Mouse (Mus musculus) right cerebral cortex, postnatal 10 days (tissue): ENCODE data around the gene Prcd.
A peak's percentile ranks its signal among the peaks of the same experiment; 100 is the strongest.
"Not testable (repeated sequence)": the region's sequence is repeated elsewhere in the genome, so short reads cannot be mapped to it uniquely, and the experiment has no call there.

Source experiments
- DNase-seq, 2 experiments: peaks; one replicate each; pipeline ENCODE4 v3.0.0; 2021; ENCODE audit warnings: low spot score in 2 of 2

Gene Prcd

DNA sequence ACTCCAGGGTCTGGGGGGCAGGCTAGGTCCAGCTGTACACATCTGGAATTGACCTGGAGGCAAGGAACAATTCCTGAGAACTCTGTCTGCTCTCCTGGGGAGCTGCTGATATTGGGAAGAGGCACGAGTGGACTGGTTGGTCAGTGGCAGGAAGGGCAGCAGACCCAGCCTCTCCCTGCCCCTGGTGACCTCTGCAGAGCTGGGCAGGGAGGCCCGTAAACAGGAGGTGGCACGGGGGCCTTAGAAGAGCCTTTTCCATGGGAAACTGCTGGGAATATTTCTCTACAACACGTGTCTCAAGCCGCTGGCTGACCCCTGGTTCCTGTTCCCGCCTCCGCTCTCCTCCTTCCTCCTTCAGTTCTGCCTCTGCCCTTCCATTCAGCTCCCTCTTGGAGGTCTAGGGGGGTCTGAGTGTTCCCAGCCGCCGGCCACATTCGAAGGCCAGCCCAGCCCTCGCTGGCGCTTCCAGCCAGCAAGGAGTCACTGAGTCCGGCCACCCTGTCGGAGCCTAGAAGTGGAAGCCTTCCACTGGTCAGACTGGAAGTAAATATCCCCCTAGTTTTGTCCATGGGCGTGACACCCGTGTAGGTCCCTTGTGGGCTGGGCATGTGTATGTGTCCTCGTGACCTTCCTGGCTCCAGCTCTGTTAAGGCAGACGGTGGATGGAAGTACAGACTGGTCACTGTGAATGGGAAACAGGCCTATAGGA lies 5.0 kb upstream of the Prcd start:
- DNase-seq, result no peak

DNA sequence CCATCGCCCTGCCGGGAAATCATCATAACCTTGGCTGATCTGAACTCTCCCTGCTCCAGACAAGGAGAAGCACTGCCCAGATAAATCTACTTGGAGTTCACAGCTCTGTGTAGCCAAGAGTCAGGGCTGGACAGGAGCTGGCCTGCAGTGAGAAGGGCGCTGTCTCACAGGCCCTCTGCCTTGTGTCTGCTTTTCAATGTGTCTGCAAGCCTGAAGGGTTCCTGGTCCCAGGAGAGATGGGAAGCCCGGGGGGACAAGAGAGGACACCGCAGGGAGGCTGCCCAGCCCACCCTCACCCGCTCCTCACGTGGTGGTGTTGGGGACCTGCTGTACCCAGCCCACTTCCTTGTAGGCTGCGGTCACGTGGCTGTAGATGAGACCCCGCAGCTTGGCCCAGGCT lies 4.4 kb upstream of the Prcd start:
- DNase-seq, result no peak

DNA sequence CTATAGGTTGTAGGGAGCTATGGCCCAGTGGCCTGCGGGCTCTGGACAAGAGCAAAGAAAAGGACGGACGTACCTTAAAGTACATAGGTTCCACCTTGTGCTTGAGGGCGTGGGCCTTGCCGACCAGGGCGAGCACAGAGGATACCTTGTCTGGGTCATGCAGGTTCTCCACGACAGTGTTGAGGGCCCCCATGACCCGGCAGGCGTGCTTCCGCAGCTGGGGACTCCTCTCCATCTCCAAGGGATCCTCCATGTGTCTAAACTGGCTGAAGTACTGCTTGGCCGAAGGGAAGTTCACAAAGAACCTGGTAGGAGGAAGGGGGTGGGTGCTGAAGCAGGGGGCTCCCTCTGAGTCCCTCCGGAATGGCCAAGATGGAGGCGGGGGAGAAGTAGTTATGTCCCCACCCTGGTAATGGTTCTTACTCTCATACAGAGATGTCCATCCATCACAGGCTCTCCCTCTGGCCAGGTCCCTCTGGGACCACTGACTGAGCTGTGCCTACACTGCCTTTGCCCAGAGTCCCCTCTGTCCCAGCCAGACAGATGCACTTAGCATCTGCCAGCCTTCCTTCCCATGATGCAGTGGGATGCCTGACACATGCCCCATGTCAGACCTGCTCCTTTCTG lies 3.5 kb upstream of the Prcd start:
- peak in 1 of 2 experiments; percentile 18 for DNase-seq

DNA sequence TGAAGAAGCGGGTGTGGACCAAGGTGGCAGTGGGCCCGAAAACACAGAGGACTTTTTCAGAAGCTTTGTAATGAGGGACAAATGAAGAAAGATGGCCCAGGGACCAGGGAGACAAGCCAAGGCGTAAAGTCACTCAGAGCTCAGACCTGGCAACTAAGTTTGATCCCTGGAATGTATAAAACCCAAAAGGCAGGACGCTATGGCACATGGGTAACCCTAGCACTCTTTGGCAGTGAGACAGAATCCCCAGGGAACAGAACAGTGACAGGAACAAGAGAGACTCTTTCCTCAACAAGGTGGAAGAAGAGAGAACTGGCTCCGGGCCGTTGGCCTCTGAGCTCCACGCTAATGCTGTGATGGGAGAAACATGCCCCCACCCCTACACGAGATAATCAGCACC lies 2.5 kb upstream of the Prcd start:
- no peak for DNase-seq

DNA sequence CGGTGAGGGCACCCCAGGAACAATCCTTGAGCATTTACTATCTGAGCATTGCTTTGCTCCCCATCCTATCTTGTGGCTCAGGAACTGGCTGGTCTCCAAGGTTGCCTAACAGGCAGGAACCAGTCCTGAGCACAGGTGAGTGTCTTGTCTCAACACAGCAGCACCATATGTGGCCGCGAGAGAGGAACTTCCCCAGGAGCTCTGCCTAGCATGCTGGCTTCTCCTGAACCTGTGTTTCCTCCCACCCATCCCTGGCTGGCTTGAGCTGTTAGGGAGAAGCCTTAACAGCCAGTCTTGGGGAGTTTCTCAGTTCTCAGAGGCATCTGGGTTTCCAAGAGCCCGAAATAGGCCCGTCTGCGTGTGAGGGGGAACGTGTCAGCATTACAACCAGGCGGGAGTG lies 2.0 kb upstream of the Prcd start:
- peak; percentile 63 to 74 for DNase-seq

DNA sequence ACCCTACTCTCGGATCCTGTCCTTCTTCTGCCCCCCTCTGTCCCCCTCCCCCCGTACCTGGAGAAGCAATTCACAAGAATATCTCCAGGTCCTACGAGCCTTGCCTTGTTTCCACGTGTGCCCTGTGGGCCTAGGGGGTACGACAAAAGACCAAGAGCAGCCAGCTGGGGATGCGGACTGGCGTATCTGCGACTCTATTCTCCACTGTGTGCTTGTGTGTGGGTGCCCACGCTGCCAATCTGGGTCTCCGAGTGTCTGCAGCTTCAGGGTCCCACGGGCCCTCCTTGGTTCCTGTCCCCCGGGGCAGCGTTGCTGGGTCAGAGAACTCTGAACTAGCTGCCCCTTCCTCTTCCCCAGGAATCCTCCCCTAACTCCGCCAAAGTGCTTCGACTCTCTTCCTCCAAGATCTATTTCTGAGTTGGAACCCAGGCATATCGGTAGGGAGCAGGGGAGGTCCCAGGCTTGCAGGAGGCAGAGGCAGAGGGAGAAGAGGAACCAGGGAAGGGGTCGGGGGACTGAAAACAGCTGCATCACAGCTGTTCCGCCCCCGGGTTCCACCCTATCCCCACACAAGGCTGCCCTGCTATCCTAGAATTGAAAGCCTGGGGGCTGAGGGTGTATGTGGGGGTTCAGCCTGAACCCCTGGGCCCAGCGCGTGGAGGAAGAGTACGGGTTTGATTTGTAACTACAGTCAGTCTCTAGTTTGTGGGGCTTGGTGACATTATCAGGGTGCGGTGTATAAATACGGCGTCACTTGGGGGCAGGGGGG lies 820 bp upstream of the Prcd start:
- DNase-seq, result no peak

DNA sequence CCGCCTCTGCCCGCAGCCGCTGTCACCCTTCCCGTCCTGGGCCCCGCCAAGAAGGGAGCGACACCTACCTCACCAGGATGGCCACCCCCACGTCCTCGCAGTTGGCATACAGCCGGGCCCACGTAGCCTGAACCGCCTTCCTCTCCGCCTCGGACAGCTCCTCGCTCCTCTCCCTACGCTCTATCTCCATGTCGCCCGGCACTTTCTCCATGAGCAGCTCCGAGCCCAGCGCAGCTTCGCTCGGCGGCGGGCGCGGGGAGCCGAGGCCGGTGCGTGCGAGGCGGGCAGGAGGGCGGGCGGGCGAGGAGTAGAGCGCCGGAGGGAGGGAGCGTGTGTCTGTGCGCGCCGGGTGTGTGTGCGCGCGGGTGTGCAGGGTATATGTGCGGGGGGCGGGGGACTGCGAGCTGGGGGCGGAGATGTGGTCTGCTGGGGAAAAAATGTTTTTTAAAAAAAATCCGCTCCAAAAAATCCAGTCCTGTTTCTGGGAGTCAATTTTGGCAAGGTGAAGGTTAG lies 431 bp downstream of the Prcd start:
- DNase-seq, result peak; percentile 65 to 73

DNA sequence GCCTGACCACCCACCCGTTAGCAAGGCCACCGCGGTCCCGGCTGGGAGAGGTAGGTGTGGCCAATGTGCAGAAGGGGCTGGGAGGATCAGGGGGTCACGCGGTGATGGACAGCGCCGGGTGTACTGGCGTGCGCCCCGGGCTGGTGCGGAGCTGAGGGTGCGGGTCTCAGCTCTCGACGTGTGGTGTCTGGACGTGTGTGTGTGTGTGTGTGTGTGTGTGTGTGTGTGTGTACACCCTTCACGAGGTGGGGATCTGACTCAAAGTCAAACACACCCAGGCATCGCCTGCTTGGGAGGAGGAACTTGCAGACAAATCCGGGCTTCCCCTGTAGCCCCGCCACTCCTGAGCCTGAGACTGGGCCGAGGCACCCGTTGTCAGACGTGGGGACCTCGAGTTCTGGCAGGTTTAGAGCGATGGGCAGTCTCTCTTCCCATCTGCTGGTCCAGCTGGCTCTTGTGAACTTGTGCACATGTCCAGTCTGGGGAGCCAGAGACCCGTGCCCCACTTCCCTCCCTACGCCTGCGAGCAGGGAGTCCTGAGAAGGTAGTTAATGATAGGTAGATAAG lies 1.0 kb downstream of the Prcd start, which contains the start of gene Cygb:
Gene Cygb (minus strand): TSS at position 59 of the 567 bp plus-strand sequence.
- DNase-seq, result no peak

DNA sequence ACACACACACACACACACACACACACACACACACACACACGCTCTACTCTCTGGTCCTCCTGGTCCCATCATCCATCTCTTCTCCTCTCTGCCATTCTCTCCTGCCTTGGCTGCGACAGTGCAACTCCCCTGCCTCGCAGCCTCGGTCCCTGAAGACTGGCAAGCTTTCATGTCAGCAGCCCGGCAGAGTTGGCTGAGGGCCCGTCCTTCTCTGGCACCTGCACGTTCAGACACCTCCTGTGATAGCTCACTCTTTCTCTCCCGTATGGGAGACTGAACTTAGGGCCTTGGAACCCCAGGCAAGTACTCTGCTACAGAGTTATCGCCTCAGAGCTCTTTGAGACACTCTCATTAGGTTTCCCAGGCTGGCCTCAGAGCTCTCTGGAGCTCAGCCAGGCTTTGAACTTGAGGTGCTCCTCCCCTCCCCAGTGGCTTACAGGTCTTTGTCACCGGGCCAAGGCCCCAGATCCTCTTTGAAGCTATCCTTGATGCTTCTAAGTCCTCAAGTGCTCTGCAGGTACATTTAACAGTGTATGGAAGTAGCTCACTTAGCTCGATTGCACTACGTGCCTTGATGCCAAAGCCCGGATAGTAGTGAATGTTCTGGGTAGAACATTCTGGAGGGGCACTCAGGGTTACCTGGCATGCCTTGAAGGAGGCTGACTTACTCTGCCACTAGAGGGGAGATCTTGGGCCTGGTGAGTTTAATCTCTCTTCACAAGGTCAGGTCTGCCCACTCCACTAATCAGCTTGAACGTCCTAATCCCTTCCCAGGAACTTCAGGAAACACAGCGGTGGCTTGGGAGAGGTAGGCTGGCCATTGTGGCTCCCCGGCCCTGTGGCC lies 3.2 kb downstream of the Prcd start:
- peak in 1 of 2 experiments; percentile 34 for DNase-seq

DNA sequence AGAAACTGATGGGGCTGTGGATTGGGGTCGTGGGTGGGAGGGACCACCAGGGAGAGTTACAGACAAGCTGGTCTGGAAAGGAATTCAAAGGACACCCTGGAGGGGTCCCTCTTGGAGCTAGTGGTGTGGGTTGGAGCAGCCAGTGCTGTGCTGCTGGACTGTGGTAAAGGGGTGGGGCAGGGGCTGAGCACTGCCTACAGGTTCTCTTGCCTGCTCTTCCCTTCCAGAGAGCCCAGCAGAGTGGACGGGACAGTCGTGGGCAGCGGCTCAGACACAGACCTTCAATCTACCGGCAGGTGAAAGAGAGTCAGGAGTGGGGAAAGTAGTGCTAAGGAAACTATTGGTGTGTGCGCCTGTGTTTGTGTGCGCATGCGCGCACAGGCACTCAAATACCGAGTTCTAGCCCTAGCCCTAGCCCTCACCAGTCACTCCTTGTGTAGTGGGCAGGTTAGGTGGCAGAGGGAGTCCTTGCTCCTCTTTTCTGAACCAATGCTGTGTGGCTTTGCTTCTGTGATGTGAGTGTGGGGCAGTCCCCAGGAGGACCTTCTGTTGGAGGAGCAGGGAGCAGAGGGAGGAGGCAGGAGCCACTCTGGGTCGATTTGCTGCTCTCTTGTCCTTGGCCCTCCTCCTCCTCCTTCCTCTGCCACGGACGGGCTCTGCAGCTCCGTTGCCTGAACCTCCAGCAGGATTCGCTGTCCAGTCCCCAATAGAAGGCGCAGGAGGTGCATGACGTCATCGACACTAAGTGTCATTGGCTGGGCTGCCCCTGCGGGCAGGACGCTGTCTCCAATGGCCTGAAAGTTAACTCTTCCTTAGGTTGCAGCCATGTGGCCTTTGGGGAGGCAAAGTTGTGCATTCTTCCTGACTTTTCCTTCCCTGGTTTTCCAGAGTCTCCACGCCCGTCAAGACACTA lies 4.2 kb downstream of the Prcd start:
- peak; percentile 96 for DNase-seq

DNA sequence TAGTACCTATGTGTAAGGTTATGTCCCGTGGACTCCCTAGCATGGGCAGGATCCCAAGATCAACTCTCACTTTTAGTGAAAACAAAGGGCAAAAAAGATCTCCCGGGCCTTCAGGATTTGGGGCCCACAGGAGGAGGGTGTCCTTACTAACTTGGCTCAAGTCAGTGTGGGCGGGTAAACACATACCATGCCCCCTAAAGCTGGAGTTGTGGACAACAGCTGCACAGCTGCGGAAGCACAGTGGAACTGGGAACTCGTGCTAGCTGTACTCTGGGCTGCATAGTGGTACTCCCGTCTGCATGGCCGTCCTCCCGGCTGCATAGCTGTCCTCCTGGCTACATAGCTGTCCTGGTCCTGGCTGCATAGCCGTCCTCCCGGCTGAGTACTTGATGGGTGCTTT lies 4.9 kb downstream of the Prcd start:
- DNase-seq, result peak in 1 of 2 experiments; percentile 31

DNA sequence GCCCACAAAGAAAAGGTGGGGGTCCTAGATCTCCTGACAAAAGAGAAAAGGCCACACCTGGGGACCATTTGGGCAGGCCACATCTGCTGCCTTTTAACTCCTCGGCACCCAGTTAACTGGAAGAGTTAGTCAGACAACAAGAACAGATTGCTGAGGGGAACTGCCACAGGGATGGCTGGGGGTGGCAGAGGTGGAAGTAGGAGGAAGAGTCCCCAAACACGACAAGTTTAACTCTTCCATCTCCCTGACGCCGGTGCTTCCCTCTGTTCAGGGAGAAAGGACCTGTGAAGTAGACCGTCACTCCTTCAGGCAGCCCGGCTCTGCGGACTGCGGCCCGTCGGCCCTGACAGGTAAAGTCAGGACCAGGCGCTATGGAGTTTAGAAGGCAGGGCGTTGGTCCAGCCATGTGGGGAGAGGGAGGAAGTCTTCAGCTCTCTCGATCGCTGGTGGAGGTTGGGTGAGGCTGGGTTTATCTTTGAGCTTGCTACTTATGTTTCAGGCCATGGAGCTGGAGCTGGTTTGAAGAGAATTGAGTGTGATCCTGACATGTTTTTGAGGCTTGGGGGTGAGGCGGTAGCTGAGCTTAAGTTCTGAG lies 5.8 kb downstream of the Prcd start:
- peak in 1 of 2 experiments; percentile 30 for DNase-seq

DNA sequence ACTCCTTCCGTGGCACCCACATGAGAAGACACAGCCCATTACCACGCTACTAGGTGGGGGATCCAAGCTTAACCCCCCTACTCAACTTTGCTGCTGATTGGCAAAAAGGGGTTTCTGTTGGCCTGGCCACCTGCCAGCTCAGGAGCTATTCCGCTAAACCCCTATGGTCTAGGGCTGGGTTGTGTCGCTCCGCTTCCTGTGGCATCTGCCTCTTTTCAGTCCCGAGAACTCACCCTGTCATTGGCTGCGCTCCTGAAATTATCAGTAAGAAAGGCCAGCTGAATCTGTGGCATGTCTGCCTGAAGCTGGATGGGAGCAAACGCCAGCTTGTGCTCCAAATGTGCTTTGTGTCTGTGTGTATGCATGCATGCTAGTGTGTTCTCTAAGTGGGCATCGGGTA lies 6.8 kb downstream of the Prcd start:
- peak in 1 of 2 experiments; percentile 49 for DNase-seq

DNA sequence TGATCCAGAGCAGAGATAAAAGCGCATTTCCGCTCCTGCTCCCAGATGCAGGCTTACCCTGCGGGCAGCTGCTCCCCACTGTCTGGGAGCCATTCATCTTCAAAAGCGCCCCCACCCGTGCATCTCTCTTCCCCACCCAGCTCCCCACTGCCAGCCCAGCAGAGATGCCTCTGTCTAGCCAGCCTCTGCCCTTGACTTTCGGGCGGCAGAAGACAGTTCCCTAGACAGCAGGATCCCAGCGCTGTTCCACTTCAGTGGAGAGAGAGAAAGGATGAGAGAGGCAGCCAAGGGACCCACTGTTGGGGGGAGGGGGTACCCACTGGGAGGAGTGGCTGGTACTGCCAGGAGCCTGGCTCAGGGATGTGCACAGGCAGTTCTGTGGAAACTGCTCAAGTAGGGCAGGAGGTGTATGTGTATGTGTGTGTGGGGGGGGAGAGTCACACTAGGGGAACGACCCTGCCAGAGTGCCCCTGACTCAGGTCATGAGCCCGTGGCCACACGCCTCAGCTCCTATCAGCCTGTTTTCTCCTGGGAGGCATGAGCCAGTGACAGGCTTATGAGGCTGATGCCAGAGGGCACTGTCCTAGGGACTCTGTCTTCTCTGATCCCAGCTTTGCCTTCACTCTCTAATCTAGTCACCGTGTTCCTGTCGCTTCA lies 8.1 kb downstream of the Prcd start:
- peak; percentile 77 to 80 for DNase-seq

DNA sequence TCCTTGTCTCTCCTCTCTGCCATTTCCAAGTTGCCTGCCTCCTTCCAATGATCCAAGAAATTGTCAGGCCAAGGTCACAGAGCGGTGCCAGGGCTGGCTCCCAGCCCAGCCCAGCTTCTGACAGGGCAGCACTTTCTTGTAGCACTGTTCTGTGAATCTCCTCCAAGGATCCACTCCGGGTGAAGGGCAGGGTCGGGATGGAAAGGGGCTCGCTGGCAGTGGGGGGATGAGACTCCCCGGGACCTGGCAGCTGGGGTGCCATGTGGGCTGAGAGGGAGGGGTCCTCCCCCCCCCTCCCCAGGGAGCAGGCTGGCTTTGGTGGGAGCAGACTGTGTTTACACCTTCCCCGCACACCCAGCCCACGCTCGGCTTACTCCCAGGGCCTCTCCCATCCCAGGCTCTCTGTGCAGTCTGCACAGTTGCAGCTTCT lies 8.6 kb downstream of the Prcd start:
- DNase-seq, result peak; percentile 75 to 76

DNA sequence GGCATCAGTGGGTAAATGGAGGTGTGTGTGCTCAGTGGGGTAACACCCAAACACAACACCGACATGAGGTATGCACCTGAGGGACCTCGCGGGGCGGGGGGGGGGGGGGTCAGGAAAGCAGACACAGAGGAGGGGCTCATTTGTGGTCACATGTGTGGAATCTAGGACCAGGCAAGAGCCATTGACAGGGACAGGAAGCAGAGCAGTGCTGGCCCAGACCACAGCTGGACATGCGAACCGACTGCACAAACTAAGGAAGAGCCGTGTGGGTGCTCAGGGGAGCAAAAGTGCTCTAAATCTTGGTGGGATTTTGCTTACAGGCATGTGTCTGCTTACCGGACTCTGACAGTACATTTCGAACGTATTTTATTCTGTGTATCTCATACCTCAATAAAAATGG lies 12.0 kb downstream of the Prcd start:
- DNase-seq, result no peak

DNA sequence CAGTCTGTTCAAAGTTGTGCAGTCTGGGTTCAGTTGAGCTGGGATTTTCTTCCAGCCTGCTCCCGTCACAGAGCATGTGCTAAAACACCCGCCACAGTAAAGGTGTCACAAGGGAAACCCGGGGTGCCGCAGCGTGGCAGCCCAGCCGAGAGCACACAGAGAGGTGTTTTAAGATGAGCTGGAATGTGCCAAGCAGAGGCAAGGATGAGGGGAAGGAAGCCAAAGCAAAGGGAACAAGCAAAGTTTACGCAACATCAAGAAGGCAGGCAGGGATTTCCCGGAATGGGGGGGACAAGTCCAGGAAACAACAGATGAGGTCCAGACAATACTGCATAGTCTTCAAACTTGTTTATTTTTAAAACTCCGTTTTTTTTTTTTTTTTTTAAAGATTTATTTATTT lies 13.2 kb downstream of the Prcd start:
- no peak for DNase-seq

DNA sequence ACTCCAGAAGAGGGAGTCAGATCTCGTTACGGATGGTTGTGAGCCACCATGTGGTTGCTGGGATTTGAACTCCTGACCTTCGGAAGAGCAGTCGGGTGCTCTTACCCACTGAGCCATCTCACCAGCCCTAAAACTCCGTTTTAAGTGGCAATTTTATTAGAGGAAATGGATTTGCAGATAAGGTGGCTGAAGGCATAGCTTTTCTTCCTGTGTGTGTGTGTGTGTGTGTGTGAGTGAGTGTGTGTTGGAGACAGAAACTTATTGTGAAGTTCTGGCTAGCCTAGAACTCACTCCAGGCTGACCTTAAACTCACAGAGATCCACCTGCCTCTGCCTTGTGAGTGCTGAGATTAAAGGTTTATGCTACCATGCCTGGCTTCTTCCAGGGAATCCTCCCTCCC lies 13.7 kb downstream of the Prcd start:
- DNase-seq, result not testable (repeated sequence)

DNA sequence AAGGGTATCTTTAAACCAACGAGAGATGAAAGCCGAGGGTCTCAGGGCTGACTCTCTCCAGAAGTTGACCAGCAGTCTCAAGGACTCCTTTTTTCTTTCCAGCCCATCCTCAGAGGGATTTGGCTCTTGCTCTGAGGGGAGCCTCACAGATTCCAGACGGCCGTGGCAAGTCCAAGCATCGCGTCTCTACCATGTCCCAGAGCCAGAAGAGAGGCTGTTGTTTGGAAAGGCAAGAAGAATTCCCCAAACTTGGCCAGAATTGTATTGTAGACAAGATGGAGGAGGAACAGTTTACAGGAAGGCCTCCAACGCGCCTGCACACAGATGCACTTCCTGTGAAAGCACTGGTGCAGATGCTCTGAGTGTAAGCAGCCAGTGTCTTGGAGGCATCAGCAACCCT lies 14.6 kb downstream of the Prcd start:
- DNase-seq, result no peak
